Mouse (Mus musculus) cortical plate, adult 2 months (tissue): ENCODE measurements around the gene Vsnl1. TPM values are rescaled to one million over a fixed set of nuclear protein-coding genes. Genes with fewer than 3 reads are reported as not detected.
A peak's percentile ranks its signal among the peaks of the same experiment; 100 is the strongest.

Experiments
- H3K27ac ChIP-seq: fragments of 200-500 bp; 2 replicates; pipeline ENCODE4 v1.5.1; 2012; ENCODE audit warnings: low read length, control low read depth, inconsistent platforms; ENCODE audit not compliant: insufficient read depth
- H3K4me1 ChIP-seq: fragments of 200-500 bp; 2 replicates; pipeline ENCODE4 v1.6.1; 2011; ENCODE audit warnings: low read length; ENCODE audit not compliant: control insufficient read depth, insufficient read depth
- H3K4me3 ChIP-seq: fragments of 200-500 bp; 2 replicates; pipeline ENCODE4 v1.5.1; 2011; ENCODE audit warnings: mild to moderate bottlenecking, low read length, control low read depth; ENCODE audit not compliant: insufficient read depth
- CTCF ChIP-seq: fragments of 200-500 bp; IDR thresholded peaks from 2 replicates; pipeline ENCODE4 v1.5.1; 2011; ENCODE audit warnings: mild to moderate bottlenecking, control low read depth, low read length; ENCODE audit not compliant: insufficient read depth; ENCODE audit errors: extremely low read depth
- POLR2A ChIP-seq: fragments of 200-500 bp; IDR thresholded peaks from 2 replicates; pipeline ENCODE4 v1.6.1; 2011; ENCODE audit warnings: mild to moderate bottlenecking, low read length, control low read depth; ENCODE audit not compliant: insufficient read depth; ENCODE audit errors: extremely low read depth
- polyA plus RNA-seq: library from polyadenylated mRNA; depleted of rRNA; stranded (reverse); fragments of >200 nt; gene quantifications from 2 replicates; pipeline ENCODE4 v1.2.3, GENCODE M21; 2012

Gene Vsnl1
- polyA plus RNA-seq, 1 experiment = 603 TPM

DNA sequence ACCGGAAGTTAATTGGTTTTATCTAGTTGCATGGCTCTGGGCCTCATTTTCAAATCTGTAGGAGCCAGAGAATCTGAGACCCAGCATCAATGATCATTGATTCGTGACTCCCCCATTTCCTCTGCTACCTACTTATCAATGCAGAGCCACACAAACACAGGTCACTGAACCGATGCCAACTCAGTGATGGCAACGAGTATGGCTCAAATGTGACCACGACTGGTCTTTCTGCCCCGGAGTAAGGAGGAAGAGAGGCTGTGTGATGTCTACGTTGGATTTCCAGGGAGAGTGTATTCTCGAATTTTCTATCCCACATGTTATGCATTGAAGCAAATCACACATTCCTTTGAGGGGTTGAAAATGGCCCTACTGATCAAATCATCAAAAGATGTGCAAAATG is 2.0 kb downstream of the Vsnl1 start:
- H3K4me1 ChIP-seq = peaks cover 5% of the 10 kb centered on the region
- TF ChIP-seq CTCF = no peak
- no peak for TF ChIP-seq POLR2A
- H3K27ac ChIP-seq = peak overlapping the region; percentile 85; the same call in 1 of the 2 replicates
- H3K4me3 ChIP-seq = peak overlapping the region; percentile 46

DNA sequence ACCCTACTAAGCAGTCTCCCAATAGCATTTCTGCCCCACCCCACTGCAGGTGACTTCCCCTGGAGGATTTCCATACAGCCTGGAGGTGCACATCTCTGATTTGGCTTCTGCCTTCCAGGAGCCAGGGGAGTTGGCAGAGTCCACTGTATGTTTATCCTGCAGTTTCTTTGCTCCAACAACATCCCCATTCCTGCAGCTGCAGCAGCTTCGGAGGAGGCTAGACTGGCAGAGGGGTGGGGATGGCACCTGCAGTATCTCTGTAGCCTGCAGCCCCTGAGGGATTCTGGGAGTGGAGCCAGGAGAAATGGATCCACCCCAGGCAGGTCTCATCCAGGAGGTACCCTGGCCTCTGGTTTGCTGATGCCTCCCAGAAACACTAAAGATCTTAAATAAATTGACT is 2.7 kb downstream of the Vsnl1 start:
- Histone ChIP-seq H3K4me3 (peak overlapping the region; percentile 38), H3K27ac (peak overlapping the region; percentile 86), H3K4me1 (peaks cover 5% of the 10 kb centered on the region)
- TF ChIP-seq CTCF (no peak), POLR2A (no peak)

DNA sequence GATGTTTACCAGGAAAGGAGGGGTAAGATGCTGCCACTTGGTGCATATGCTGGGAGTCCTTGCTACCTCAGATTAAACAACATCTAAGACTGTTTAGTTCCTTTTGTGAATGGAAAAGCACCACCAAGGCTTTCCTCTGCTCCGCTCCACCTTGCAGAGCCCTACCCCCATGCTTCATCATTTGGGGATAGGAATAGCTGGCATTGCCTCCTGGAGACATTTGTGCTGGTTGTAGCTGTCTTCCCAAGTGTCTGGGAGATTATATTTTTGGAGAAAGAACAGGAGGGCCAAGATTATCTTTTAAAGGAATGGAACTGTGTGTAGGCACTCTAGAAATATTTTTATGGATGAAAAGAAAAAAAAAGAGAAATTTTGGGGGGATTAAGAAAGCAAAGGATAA is 3.3 kb downstream of the Vsnl1 start:
- no peak for TF ChIP-seq CTCF
- 0 out of 2 replicates have a peak, but pooled peaks have one; percentile 10 for TF ChIP-seq POLR2A
- H3K27ac ChIP-seq = peak overlapping the region; percentile 86
- peaks cover 5% of the 10 kb centered on the region for H3K4me1 ChIP-seq
- H3K4me3 ChIP-seq = peak overlapping the region; percentile 38

DNA sequence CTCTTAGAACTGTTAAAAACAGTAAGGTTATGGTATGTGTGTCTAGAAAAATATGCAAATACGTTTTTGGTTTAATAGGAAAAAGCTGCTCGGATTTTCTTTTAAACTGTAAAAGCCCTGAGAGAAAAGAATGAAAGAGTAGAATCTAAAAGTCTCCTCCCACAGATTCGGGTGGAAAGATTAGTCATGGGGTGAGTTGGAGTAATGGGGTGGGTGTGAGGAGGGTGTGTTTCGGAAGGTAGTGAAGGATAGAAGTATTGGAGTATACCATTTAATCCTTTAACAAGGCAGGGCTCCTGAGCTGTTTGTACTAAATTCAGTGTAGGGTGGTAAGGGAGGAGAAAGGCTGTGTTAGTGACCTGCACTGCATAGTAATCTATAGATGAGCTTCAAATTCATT is 9.0 kb downstream of the Vsnl1 start:
- TF ChIP-seq POLR2A (no peak), CTCF (no peak)
- Histone ChIP-seq H3K4me3 (no peak overlapping the region), H3K27ac (no peak overlapping the region; the same call in 1 of the 2 replicates), H3K4me1 (peaks cover 6% of the 10 kb centered on the region)

DNA sequence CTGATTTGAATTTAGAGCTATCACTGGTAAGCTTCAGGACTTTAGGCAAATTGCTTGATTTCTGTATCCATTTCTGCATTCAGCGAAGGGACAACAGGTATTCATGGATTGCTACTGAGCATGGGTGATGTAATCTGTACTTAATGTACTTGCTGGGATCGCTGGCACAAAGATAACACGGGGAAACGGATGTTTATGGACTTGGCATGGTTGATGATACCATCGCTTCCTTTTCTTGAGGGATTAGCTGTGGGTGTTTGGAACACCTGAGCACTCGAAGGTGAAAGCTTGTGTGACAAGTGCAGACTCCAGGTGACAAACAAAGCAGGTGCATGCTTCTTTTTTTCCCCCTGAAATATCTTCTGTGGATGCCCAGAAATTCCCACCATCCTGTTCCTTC is 18.3 kb downstream of the Vsnl1 start:
- H3K27ac ChIP-seq = no peak overlapping the region
- TF ChIP-seq CTCF (no peak), POLR2A (no peak)
- H3K4me3 ChIP-seq = no peak overlapping the region
- H3K4me1 ChIP-seq = no peaks in the 10 kb centered on the region

DNA sequence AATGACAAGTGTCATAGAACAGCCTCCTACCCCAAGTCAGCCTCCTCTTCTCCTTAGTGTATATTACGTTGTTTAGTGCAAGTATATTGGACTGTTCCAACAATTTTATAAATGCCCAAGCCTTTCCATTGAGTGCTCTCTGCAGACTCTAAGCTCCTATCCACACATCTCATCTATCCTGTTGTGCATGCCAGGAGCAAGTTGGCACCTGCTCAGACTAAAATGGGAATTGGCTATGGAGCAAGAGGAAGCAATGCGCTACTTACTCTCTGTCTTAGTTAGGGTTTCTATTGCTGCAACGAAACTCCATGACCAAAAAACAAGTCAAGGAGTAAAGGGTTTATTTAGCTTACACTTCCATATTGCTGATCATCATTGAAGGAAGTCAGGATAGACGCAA is 28.7 kb downstream of the Vsnl1 start:
- Histone ChIP-seq H3K27ac (no peak overlapping the region), H3K4me3 (no peak overlapping the region), H3K4me1 (no peaks in the 10 kb centered on the region; the same call in 1 of the 2 replicates)
- no peak for TF ChIP-seq CTCF

DNA sequence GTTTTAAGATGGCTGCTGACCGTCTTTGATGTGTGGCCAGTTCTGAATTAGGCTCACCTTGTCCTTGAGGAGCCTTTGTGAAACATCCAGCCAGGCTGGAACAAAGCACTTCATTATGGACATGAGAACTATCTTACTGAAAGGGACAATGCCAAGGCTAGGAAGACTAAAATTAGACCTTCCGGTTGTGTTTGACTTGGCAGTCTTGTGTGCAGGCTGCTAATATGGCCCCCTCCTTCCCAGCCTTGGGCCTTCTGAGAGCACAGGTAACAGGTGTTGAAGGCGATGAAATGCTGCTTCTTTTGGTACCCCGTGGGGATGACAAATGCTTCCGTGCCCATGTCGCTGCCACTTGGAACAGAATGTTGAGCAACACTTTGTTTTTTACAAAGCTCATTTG is 37.6 kb downstream of the Vsnl1 start:
- no peak overlapping the region for H3K4me3 ChIP-seq
- no peaks in the 10 kb centered on the region; the same call in 1 of the 2 replicates for H3K4me1 ChIP-seq
- TF ChIP-seq POLR2A (no peak), CTCF (no peak)
- H3K27ac ChIP-seq = no peak overlapping the region

DNA sequence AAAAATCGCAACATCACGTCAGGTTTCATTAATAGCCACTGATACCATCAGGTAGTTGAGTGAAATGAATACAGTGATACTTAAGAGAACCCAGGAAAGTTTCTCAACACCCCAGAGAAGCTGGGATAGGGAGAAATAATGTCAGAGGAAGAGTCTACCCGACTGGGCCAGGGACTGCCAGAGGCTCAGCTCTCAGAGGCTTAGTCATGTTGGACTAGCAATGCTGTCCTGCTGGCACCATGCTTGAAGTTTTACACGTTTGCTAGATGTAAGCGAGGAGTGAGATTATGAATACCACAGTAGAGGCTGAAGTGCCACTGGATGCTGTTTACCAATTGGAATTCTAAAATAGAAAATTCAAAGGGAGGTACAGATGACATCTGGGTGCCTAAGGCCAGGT is 39.4 kb downstream of the Vsnl1 start:
- Histone ChIP-seq H3K4me1 (no peaks in the 10 kb centered on the region; the same call in 1 of the 2 replicates), H3K4me3 (no peak overlapping the region), H3K27ac (no peak overlapping the region)
- no peak for TF ChIP-seq CTCF
- no peak for TF ChIP-seq POLR2A

DNA sequence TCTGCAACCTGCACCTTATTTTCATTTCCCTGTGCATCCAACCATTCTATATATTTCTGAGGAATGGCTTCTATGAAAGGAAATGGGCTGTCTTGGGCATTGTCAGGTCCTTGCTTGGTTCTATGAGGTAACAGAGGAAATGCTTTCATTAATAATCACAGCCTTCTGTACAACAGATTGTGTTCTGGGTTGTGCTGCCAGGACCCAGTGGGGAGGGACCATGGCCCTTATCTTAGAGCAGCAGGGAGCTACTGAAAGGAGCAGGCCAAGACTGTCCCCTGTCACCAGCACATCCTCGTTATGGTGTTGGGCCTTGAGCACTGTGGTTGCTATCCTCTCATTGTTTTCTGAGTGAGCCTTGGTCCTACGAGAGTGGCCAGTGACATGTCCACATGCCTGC is 40.9 kb downstream of the Vsnl1 start:
- Histone ChIP-seq H3K4me1 (no peaks in the 10 kb centered on the region; the same call in 1 of the 2 replicates), H3K4me3 (no peak overlapping the region), H3K27ac (no peak overlapping the region)
- TF ChIP-seq POLR2A (no peak), CTCF (no peak)

DNA sequence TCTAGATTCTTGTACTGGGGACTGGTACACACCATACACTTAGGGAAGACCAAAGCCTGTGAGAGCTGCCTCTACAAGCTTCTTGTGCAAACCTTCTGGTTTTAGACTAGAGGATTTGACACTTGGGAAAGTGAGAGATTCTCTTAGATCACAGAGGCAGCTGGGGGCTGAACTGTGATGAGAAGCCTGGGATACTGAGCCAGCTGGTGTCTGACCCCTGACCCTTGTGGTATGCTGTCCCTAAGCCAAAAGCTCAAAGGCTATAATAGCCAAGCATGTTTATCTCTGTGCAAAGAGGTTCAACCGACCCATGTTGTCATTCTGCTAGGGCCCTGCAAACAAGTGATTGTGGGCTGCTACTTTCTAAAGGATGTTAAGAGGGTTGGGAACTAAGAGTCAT is 43.9 kb downstream of the Vsnl1 start:
- TF ChIP-seq POLR2A (no peak), CTCF (no peak)
- Histone ChIP-seq H3K4me1 (no peaks in the 10 kb centered on the region), H3K27ac (no peak overlapping the region), H3K4me3 (no peak overlapping the region)
